Comparison of ENCODE assay signal across 18 mouse cellular contexts in the genomic region with DNA sequence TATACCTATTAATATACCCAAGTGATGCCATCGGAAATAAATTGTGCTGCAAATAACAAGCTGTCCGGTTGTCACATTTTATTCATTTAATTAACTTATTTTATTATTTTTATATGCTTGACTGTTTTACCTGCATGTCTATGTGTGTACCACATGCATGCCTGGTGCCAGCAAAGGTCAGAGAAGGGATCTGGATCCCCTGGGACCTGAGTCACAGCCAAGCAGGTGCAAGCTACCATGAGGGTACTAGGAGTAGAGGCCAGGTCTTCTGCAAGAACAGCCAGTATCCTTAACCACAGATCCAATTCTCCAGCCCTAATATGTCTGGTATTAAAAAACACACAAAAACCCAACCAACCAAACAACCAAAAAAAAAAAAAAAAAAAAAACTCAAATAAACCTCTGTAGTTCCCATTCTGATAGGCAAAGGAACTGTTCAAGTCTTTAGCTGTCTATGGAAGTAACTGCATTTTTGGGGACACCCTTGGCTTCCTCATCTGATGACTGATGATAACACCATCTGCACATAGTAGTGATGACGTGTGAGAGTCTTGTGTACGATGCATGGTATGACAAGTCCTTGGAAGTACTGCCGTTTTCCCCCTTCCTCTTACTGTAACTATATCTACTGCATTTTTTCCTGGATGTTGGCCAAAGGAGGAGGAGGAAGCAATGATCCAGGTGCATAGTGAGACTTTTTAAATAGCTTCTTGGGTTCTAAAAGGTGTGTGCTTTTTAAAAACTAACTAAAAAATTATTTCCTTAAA. TPM values are rescaled to one million over a fixed set of nuclear protein-coding genes. Genes with fewer than 3 reads are reported as not detected.
DNase-seq lines count a peak whose midpoint lies in the region; ATAC-seq and TF ChIP-seq lines count a peak whose summit lies in the region.
"Had no signal": no experiment of that assay in that cellular context is flagged by ENCODE, and none has a peak within 500 bp of the region (broad histone marks: within the 10 kb centered on the region; RNA-seq: fewer than 3 reads in every experiment).

No protein-coding gene starts in this region.

- no peak overlapping the region for H3K9ac ChIP-seq in heart, embryonic 12.5 days
- H3K9ac ChIP-seq in midbrain, embryonic 11.5 days (ENCODE audit: low read length) = no peak overlapping the region
- no peak overlapping the region for H3K9ac ChIP-seq in midbrain, embryonic 13.5 days (replicated peaks)
- no peak overlapping the region for H3K9ac ChIP-seq in stomach, postnatal 0 days (ENCODE audit: low read length)
- H3K9ac ChIP-seq: forebrain, postnatal 0 days; heart, embryonic 15.5 days; hindbrain, embryonic 13.5 days had no signal

- peak; percentile 79 for DNase-seq in heart, adult 11 months
- peak; percentile 47 for DNase-seq in midbrain, embryonic 11.5 days (ENCODE audit: low spot score, missing footprints)
- DNase-seq in stomach, postnatal 0 days (ENCODE audit: low spot score) = no peak
- no peak for DNase-seq in frontal cortex, postnatal 25 days (ENCODE audit: low spot score in 2 of 2)
- DNase-seq: gastrocnemius, postnatal 10 days; gastrocnemius, postnatal 36 days; heart, postnatal 36 days had no signal

- H3K4me2 ChIP-seq in heart, embryonic 12.5 days = no peak overlapping the region
- no peak overlapping the region for H3K4me2 ChIP-seq in midbrain, embryonic 11.5 days
- H3K4me2 ChIP-seq in midbrain, embryonic 13.5 days (replicated peaks) = no peak overlapping the region
- H3K4me2 ChIP-seq in stomach, postnatal 0 days (replicated peaks; ENCODE audit: low read depth) = no peak overlapping the region
- H3K4me2 ChIP-seq: heart, embryonic 11.5 days; heart, embryonic 15.5 days; hindbrain, embryonic 13.5 days had no signal

- no peak for ATAC-seq in heart, embryonic 12.5 days (ENCODE audit: insufficient number of reproducible peaks, low FRiP score)
- no peak for ATAC-seq in midbrain, embryonic 11.5 days (ENCODE audit: low FRiP score)
- ATAC-seq in midbrain, embryonic 13.5 days = no peak
- ATAC-seq in stomach, postnatal 0 days (ENCODE audit: low FRiP score, low TSS enrichment) = peak; percentile 41; the same call in 1 of the 2 replicates
- ATAC-seq: forebrain, postnatal 0 days; hindbrain, embryonic 16.5 days; Patski had no signal

- WGBS in heart, embryonic 12.5 days = 59% methylated on average over 5 of the region's 5 CpGs
- 89% methylated on average over 5 of the region's 5 CpGs for WGBS in midbrain, embryonic 11.5 days
- WGBS in midbrain, embryonic 13.5 days = 95% methylated on average over 5 of the region's 5 CpGs
- WGBS in stomach, postnatal 0 days = 73% methylated on average over 5 of the region's 5 CpGs

- no peaks in the 10 kb centered on the region for H3K9me3 ChIP-seq in heart, embryonic 12.5 days (replicated peaks)
- no peaks in the 10 kb centered on the region for H3K9me3 ChIP-seq in midbrain, embryonic 11.5 days (ENCODE audit: control insufficient read depth, low read length)
- no peaks in the 10 kb centered on the region for H3K9me3 ChIP-seq in midbrain, embryonic 13.5 days
- no peaks in the 10 kb centered on the region for H3K9me3 ChIP-seq in stomach, postnatal 0 days (ENCODE audit: control insufficient read depth, low read length)
- H3K9me3 ChIP-seq: G1E; heart, embryonic 15.5 days; hindbrain, embryonic 10.5 days; hindbrain, embryonic 13.5 days had no signal

- H3K36me3 ChIP-seq in heart, embryonic 12.5 days = peaks cover 39% of the 10 kb centered on the region
- H3K36me3 ChIP-seq in midbrain, embryonic 11.5 days (ENCODE audit: control insufficient read depth, insufficient read depth, low read length) = no peaks in the 10 kb centered on the region
- H3K36me3 ChIP-seq in midbrain, embryonic 13.5 days = no peaks in the 10 kb centered on the region
- H3K36me3 ChIP-seq in stomach, postnatal 0 days (ENCODE audit: control insufficient read depth, insufficient read depth, low read length) = peaks cover 17% of the 10 kb centered on the region
- H3K36me3 ChIP-seq: G1E; hindbrain, embryonic 10.5 days had no signal

- H3K27me3 ChIP-seq in heart, embryonic 12.5 days (replicated peaks) = no peaks in the 10 kb centered on the region
- no peaks in the 10 kb centered on the region for H3K27me3 ChIP-seq in midbrain, embryonic 11.5 days (ENCODE audit: control insufficient read depth, insufficient read depth, low read length)
- H3K27me3 ChIP-seq in midbrain, embryonic 13.5 days = no peaks in the 10 kb centered on the region
- H3K27me3 ChIP-seq in stomach, postnatal 0 days (ENCODE audit: control insufficient read depth, insufficient read depth, low read length) = no peaks in the 10 kb centered on the region
- H3K27me3 ChIP-seq: CH12.LX; heart, embryonic 15.5 days; hindbrain, embryonic 13.5 days; Patski had no signal

- no peak for TF ChIP-seq EP300 in stomach, postnatal 0 days (optimal IDR thresholded peaks at IDR 0.05)

- H3K4me1 ChIP-seq in heart, embryonic 12.5 days (replicated peaks) = no peaks in the 10 kb centered on the region
- H3K4me1 ChIP-seq in midbrain, embryonic 11.5 days (ENCODE audit: control insufficient read depth, insufficient read depth, low read length) = no peaks in the 10 kb centered on the region
- no peaks in the 10 kb centered on the region for H3K4me1 ChIP-seq in midbrain, embryonic 13.5 days (replicated peaks)
- H3K4me1 ChIP-seq in stomach, postnatal 0 days (replicated peaks; ENCODE audit: control insufficient read depth, insufficient read depth) = no peaks in the 10 kb centered on the region
- H3K4me1 ChIP-seq: heart, embryonic 15.5 days; hindbrain, embryonic 10.5 days; hindbrain, embryonic 13.5 days had no signal

- TF ChIP-seq CTCF in stomach, postnatal 0 days (IDR thresholded peaks at IDR 0.05; ENCODE audit: low read depth) = no peak

- no peak overlapping the region for H3K4me3 ChIP-seq in heart, embryonic 12.5 days
- no peak overlapping the region for H3K4me3 ChIP-seq in midbrain, embryonic 11.5 days (ENCODE audit: low read depth, low read length)
- H3K4me3 ChIP-seq in midbrain, embryonic 13.5 days (replicated peaks) = no peak overlapping the region
- H3K4me3 ChIP-seq in stomach, postnatal 0 days (ENCODE audit: low read depth, low read length) = no peak overlapping the region
- H3K4me3 ChIP-seq: heart, embryonic 15.5 days; hindbrain, embryonic 10.5 days; hindbrain, embryonic 13.5 days had no signal

- H3K27ac ChIP-seq in heart, embryonic 12.5 days (ENCODE audit: poor library complexity, severe bottlenecking) = no peak overlapping the region
- H3K27ac ChIP-seq in midbrain, embryonic 11.5 days (ENCODE audit: low read depth, low read length) = no peak overlapping the region
- no peak overlapping the region for H3K27ac ChIP-seq in midbrain, embryonic 13.5 days
- no peak overlapping the region for H3K27ac ChIP-seq in stomach, postnatal 0 days (replicated peaks)
- H3K27ac ChIP-seq: heart, embryonic 15.5 days; hindbrain, embryonic 10.5 days; hindbrain, embryonic 13.5 days had no signal

RNA-seq across cellular contexts. Expression of a gene that starts 14.9 kb away (rescaled TPM):
- polyA plus RNA-seq in heart, embryonic 12.5 days (2016; fragmentation: Nextera tagmentation; extraction: Ambion mirVana) = 1,019 and 1,096 TPM in 2 replicates
- polyA plus RNA-seq in midbrain, embryonic 11.5 days (2014; fragmentation: Nextera tagmentation; extraction: Ambion mirVana) = 31.5 and 34.9 TPM in 2 replicates
- 9.6 and 15.2 TPM in 2 replicates for polyA plus RNA-seq in midbrain, embryonic 13.5 days (2015; fragmentation: Nextera tagmentation; extraction: Ambion mirVana)
- polyA plus RNA-seq in stomach, postnatal 0 days (2015; fragmentation: Nextera tagmentation; extraction: Ambion mirVana) = 3,095 and 3,545 TPM in 2 replicates
- polyA plus RNA-seq: G1E had no signal

RNA-seq across cellular contexts. Expression of a gene that starts 48.4 kb away (rescaled TPM):
- 5.2 and 6.9 TPM in 2 replicates for polyA plus RNA-seq in heart, embryonic 12.5 days (2016; fragmentation: Nextera tagmentation; extraction: Ambion mirVana)
- polyA plus RNA-seq in midbrain, embryonic 11.5 days (2014; fragmentation: Nextera tagmentation; extraction: Ambion mirVana) = 1.6 and 1.9 TPM in 2 replicates
- 5.1 and 5.9 TPM in 2 replicates for polyA plus RNA-seq in midbrain, embryonic 13.5 days (2015; fragmentation: Nextera tagmentation; extraction: Ambion mirVana)
- polyA plus RNA-seq in stomach, postnatal 0 days (2015; fragmentation: Nextera tagmentation; extraction: Ambion mirVana) = 13.0 and 13.1 TPM in 2 replicates
- polyA plus RNA-seq: G1E had no signal

RNA-seq across cellular contexts. Expression of a gene that starts 50.0 kb away (rescaled TPM):
- polyA plus RNA-seq in heart, embryonic 12.5 days (2016; fragmentation: Nextera tagmentation; extraction: Ambion mirVana) = 2.2 and 2.4 TPM in 2 replicates
- 0.36 and 0.81 TPM in 2 replicates for polyA plus RNA-seq in midbrain, embryonic 11.5 days (2014; fragmentation: Nextera tagmentation; extraction: Ambion mirVana)
- polyA plus RNA-seq in midbrain, embryonic 13.5 days (2015; fragmentation: Nextera tagmentation; extraction: Ambion mirVana) = 0.51 and 0.53 TPM in 2 replicates
- 8.3 and 9.0 TPM in 2 replicates for polyA plus RNA-seq in stomach, postnatal 0 days (2015; fragmentation: Nextera tagmentation; extraction: Ambion mirVana)
- polyA plus RNA-seq: G1E had no signal

Comparison
In these comparisons a context has a peak if more than half of its experiments do, and no peak if none do; other contexts are left out.
1. DNase-seq: peak in heart, adult 11 months (single experiment) and midbrain, embryonic 11.5 days (single experiment); none in stomach, postnatal 0 days (single experiment) and frontal cortex, postnatal 25 days (0 of 2).
2. RNA of a gene that starts 14.9 kb away (polyA plus RNA-seq): 3,095 to 3,545 TPM in stomach, postnatal 0 days and 1,019 to 1,096 TPM in heart, embryonic 12.5 days; 31.5 to 34.9 TPM in midbrain, embryonic 11.5 days and 9.6 to 15.2 TPM in midbrain, embryonic 13.5 days; every median in the first group is over 10 times any median in the second.